Mouse (Mus musculus) Patski (cell line): ENCODE data around the gene Slc3a1. TPM values are rescaled to one million over a fixed set of nuclear protein-coding genes. Genes with fewer than 3 reads are reported as not detected.

Source experiments
- ATAC-seq: fragments of 100-300 bp; one replicate; pipeline ENCODE4 v1.8.0; 2021
- CTCF ChIA-PET: fragments of 350-600 bp; sonication (Branson Sonifier 250); formaldehyde crosslinking; loops from one replicate; lab custom pipeline; 2022; ENCODE audit warnings: inconsistent platforms; lab: Charles Lee
- POLR2A ChIA-PET: fragments of 350-600 bp; sonication (Branson Sonifier 250); formaldehyde crosslinking; loops from one replicate; lab custom pipeline; 2022; ENCODE audit warnings: antibody characterized with exemption, inconsistent platforms; lab: Charles Lee
- DNase-seq: peaks from one replicate; pipeline ENCODE4 v3.0.0-alpha.2; 2011; ENCODE audit warnings: low read depth, low spot score
- H3K27me3 ChIP-seq: fragments of 371-371 bp; one replicate; pipeline ENCODE4 v1.5.1; 2021
- CTCF ChIP-seq: fragments of 100-300 bp; IDR thresholded peaks from one replicate; pipeline ENCODE4 v1.5.1; 2021
- in situ Hi-C: fragments of 300-500 bp; cut with MboI; formaldehyde crosslinking; loops from 3 replicates; pipeline ENCODE4 v1.11.1; 2018; ENCODE audit warnings: low pct_unique_long_range_greater_than_20kb, mixed read lengths
- polyA plus RNA-seq: library from polyadenylated mRNA; unstranded; gene quantifications from one replicate; pipeline ENCODE4 v1.2.3, GENCODE M21; 2021

Slc3a1 gene
- polyA plus RNA-seq, 1 experiment from 2014 or later: 0.33 TPM

GRCm38 (mm10) chr17:85033087-85033486 lies 4.9 kb downstream of the Slc3a1 start:
- no peak for DNase-seq
- in situ Hi-C loops: no loop called here
- CTCF ChIA-PET: no interaction called here
- ATAC-seq: no peak
- TF ChIP-seq CTCF: no peak
- H3K27me3 ChIP-seq: no peaks in the 10 kb centered on the region
- POLR2A ChIA-PET: no interaction called here

GRCm38 (mm10) chr17:85034068-85034467 lies 5.9 kb downstream of the Slc3a1 start:
- no peaks in the 10 kb centered on the region for H3K27me3 ChIP-seq
- ChIA-PET POLR2A (interaction anchor here (0.7 kb wide), 1 partner anchor 280 kb away, joined by 5 read pairs; no protein-coding TSS in a partner anchor), CTCF (no interaction called here)
- DNase-seq: no peak
- TF ChIP-seq CTCF: no peak
- no peak for ATAC-seq
- in situ Hi-C loops: no loop called here

GRCm38 (mm10) chr17:85037855-85038254 lies 9.7 kb downstream of the Slc3a1 start:
- H3K27me3 ChIP-seq: no peaks in the 10 kb centered on the region
- ChIA-PET POLR2A (no interaction called here), CTCF (no interaction called here)
- ATAC-seq (no peak), DNase-seq (no peak)
- in situ Hi-C loops: no loop called here
- no peak for TF ChIP-seq CTCF

DNA sequence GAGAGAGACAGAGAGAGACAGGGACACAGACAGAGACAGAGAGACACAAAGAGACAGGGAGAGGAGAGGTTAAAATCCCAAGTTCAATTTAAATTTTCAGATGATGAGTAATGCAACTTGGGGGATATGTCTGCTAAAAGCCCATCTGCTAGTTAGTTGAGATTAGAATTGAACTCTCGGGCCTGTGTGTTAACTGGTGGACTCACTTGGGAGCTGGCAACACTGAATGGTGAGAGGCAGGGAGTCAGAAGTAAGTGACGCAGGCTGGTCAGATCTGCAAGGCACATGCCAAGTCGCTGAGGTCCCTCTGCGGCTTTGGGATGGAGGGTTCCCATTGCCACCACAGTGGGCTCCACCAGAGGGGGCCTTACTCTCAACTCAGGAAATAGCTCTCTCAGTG lies 10.1 kb downstream of the Slc3a1 start:
- ATAC-seq (no peak), DNase-seq (no peak)
- ChIA-PET CTCF (no interaction called here), POLR2A (no interaction called here)
- H3K27me3 ChIP-seq: no peaks in the 10 kb centered on the region
- in situ Hi-C loops: no loop called here
- no peak for TF ChIP-seq CTCF

DNA sequence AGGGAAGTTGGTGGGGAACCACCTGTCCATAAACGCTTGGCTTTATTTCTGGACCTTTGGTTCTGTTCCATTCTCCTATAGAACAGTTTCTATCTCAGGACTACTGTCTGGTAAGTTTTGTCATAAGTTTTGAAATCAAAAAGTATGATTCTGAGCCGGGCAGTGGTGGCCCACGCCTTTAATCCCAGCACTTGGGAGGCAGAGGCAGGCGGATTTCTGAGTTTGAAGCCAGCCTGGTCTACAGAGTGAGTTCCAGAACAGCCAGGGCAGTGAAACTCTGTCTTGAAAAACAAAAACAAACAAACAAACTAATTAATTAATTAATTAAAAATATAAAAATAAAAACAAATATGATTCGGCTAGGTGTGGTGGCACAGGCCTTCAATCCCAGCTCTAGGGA lies 10.6 kb downstream of the Slc3a1 start:
- ChIA-PET CTCF (no interaction called here), POLR2A (no interaction called here)
- in situ Hi-C loops: no loop called here
- no peaks in the 10 kb centered on the region for H3K27me3 ChIP-seq
- DNase-seq (no peak), ATAC-seq (no peak)
- no peak for TF ChIP-seq CTCF

DNA sequence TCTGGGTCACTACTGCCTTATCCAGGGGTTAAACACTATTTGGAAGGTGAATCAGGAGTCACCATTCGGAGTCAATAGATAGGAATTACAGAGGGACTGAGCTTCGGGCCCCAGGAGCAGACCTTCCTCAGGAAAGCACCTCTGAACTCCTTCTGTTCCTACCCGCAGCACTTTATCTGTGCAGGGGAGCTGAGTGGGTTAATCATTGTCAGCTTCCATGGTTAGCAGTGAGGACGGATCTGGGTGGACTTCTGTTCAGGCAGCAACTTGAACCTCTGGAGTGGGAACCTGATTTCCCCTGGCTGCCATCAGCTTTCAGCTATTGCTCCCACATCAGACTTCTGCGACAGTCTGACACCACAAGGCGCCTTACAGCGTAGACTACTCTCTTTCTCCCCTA lies 12.7 kb downstream of the Slc3a1 start:
- ATAC-seq: no peak
- in situ Hi-C loops: no loop called here
- TF ChIP-seq CTCF: no peak
- no peak for DNase-seq
- no peaks in the 10 kb centered on the region for H3K27me3 ChIP-seq
- ChIA-PET CTCF (interaction anchor here (0.7 kb wide), 1 partner anchor 17 kb away, joined by 4 read pairs; no protein-coding TSS in a partner anchor), POLR2A (no interaction called here)

GRCm38 (mm10) chr17:85042419-85042818 lies 14.2 kb downstream of the Slc3a1 start:
- no peaks in the 10 kb centered on the region for H3K27me3 ChIP-seq
- ChIA-PET CTCF (no interaction called here), POLR2A (interaction anchor here (0.6 kb wide), 1 partner anchor 15 kb away, joined by 3 read pairs; no protein-coding TSS in a partner anchor)
- in situ Hi-C loops: no loop called here
- DNase-seq (no peak), ATAC-seq (no peak)
- TF ChIP-seq CTCF: no peak

DNA sequence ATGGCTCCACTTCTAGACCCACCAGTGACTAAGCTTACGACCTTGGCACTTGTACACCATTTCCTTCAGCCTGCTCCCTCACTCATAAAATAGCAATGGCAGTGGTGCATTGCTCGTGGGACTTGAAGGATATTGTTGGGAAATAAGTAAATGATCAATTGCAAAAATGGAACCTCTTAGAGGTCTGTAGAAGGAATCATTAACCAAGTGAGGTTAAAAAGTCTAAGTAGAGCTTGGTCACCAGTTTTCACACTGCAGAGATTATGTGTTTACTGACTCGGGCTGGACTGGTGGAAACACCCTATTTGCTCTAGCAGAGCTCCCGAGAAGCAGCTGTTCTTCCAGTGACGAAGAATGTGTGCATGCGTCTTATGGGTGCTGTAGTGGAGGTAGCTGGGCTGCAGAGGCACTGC lies 15.2 kb downstream of the Slc3a1 start:
- TF ChIP-seq CTCF: no peak
- peak; percentile 57 for ATAC-seq
- POLR2A ChIA-PET: no interaction called here
- in situ Hi-C loops: no loop called here
- no peak for DNase-seq
- CTCF ChIA-PET: no interaction called here
- H3K27me3 ChIP-seq: no peaks in the 10 kb centered on the region

DNA sequence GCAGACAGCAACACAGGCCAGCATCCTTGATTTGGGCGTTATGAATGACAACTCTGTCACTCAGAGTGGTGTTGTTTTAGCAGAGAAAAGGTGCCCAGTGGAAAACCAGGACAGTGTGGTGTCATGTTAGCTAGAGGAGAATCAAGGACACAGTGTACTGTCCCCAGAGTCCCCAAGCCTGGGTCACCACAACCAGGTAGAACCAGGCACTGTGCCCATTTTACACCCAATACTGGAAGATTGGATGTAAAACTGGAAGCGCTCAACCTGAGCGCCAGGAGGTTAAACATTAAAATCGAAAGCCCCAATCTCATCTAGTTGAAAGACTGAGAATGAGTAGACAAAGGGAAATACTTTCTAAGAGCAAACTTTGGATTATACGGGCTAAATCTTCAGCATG lies 16.3 kb downstream of the Slc3a1 start:
- no peak for DNase-seq
- POLR2A ChIA-PET: no interaction called here
- H3K27me3 ChIP-seq: no peaks in the 10 kb centered on the region
- no peak for TF ChIP-seq CTCF
- CTCF ChIA-PET: no interaction called here
- in situ Hi-C loops: no loop called here
- no peak for ATAC-seq

DNA sequence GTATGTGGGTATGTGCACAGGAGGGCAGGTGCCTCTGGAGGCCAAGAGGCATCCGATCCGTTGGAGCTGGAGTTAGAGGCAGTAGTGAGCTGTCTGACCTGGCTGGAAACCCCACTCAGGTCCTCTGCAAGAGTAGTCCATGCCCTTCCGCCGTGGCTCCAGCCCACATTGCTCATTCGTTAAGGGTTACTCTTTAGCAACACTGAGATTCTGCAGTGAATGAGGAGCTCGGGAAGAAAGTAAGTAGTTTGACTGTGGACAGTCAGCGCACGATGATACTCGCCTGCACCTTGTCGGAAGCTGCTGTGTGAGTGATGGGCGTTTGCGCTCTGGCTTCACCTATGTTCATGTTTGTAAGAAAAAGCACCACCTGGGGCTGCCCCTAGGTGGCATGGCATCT lies 17.0 kb downstream of the Slc3a1 start:
- DNase-seq: no peak
- ATAC-seq: no peak
- in situ Hi-C loops: no loop called here
- ChIA-PET CTCF (interaction anchor here (0.6 kb wide), 1 partner anchor 9 kb away, joined by 3 read pairs; no protein-coding TSS in a partner anchor), POLR2A (no interaction called here)
- TF ChIP-seq CTCF: peak; percentile 14
- H3K27me3 ChIP-seq: no peaks in the 10 kb centered on the region

DNA sequence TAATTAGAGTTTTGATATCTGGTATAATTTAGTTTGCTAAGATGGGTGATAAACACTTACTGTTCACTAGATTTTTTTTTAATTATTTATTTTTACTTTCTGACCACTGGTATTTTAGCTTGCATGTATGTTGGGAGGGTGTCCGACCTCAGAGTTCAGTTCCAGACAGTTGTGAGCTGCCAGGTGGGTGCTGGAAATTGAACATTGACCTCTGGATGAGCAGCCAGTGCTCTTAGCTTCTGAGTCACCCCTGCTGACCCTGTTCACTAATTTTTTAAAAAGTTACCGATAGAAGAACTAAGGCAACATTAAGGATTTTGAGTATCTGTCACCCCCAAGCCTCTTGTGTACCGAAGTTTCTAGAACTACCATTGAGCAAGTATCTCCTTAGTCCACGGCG lies 20.2 kb downstream of the Slc3a1 start:
- ChIA-PET CTCF (interaction anchor here (1.5 kb wide), 1 partner anchor 10 kb away, joined by 4 read pairs; no protein-coding TSS in a partner anchor), POLR2A (no interaction called here)
- in situ Hi-C loops: no loop called here
- ATAC-seq: no peak
- no peak for TF ChIP-seq CTCF
- no peak for DNase-seq
- H3K27me3 ChIP-seq: no peaks in the 10 kb centered on the region

GRCm38 (mm10) chr17:85058276-85058675 lies 30.1 kb downstream of the Slc3a1 start:
- POLR2A ChIA-PET: no interaction called here

More at GRCm38 (mm10) chr17:85058276-85058675, 30.1 kb downstream of the Slc3a1 start:
- no peaks in the 10 kb centered on the region for H3K27me3 ChIP-seq
- CTCF ChIA-PET: interaction anchor here (1.8 kb wide), 1 partner anchor 11 kb away, joined by 4 read pairs; no protein-coding TSS in a partner anchor
- in situ Hi-C loops: no loop called here
- no peak for ATAC-seq
- TF ChIP-seq CTCF: no peak
- DNase-seq: no peak
